Mouse (Mus musculus) midbrain, embryonic 13.5 days (tissue): ENCODE measurements around the gene Tgm3. TPM values are rescaled to one million over a fixed set of nuclear protein-coding genes. Genes with fewer than 3 reads are reported as not detected.

Experiments
- ATAC-seq: fragments of 200-750 bp; cut with Nextera tagmentation; 2 replicates; pipeline ENCODE4 v1.8.0; 2017; ENCODE audit warnings: mild to moderate bottlenecking, moderate TSS enrichment, moderate library complexity
- H3K27ac ChIP-seq: fragments of 300-500 bp; sonication (generic); 2 replicates; pipeline ENCODE4 v1.5.1; 2015; ENCODE audit warnings: inconsistent platforms, mild to moderate bottlenecking, moderate library complexity
- H3K27me3 ChIP-seq: fragments of 300-500 bp; sonication (generic); 2 replicates; pipeline ENCODE4 v1.6.1; 2015; ENCODE audit warnings: mild to moderate bottlenecking, inconsistent platforms
- H3K36me3 ChIP-seq: fragments of 300-500 bp; sonication (generic); 2 replicates; pipeline ENCODE4 v1.6.1; 2015; ENCODE audit warnings: mild to moderate bottlenecking, inconsistent platforms
- H3K4me1 ChIP-seq: fragments of 300-500 bp; sonication (generic); replicated peaks from 2 replicates; pipeline ENCODE4 v1.6.1; 2015; ENCODE audit warnings: inconsistent platforms
- H3K4me2 ChIP-seq: fragments of 300-500 bp; sonication (generic); replicated peaks from 2 replicates; pipeline ENCODE4 v1.6.1; 2015; ENCODE audit warnings: moderate library complexity, mild to moderate bottlenecking, inconsistent platforms
- H3K4me3 ChIP-seq: fragments of 300-500 bp; sonication (generic); replicated peaks from 2 replicates; pipeline ENCODE4 v1.5.1; 2015; ENCODE audit warnings: mild to moderate bottlenecking, inconsistent platforms
- H3K9ac ChIP-seq: fragments of 300-500 bp; sonication (generic); replicated peaks from 2 replicates; pipeline ENCODE4 v1.6.1; 2015; ENCODE audit warnings: mild to moderate bottlenecking, inconsistent platforms
- H3K9me3 ChIP-seq: fragments of 300-500 bp; sonication (generic); 2 replicates; pipeline ENCODE4 v1.6.1; 2016; ENCODE audit warnings: mild to moderate bottlenecking, inconsistent platforms
- WGBS: fragments of 180-500 bp; shearing (Covaris S2); methylation state at CpG from one replicate; pipeline ENCODE4 v1.1.7; 2015; 5-methylcytosine and 5-hydroxymethylcytosine counted together
- polyA plus RNA-seq: library from polyadenylated mRNA; unstranded; fragments of >200 nt; fragmentation: Nextera tagmentation; extraction: Ambion mirVana; gene quantifications from 2 replicates; pipeline ENCODE4 v1.2.1, GENCODE M21; 2015

The Tgm3 gene
- not detected in 2 replicates for polyA plus RNA-seq

DNA sequence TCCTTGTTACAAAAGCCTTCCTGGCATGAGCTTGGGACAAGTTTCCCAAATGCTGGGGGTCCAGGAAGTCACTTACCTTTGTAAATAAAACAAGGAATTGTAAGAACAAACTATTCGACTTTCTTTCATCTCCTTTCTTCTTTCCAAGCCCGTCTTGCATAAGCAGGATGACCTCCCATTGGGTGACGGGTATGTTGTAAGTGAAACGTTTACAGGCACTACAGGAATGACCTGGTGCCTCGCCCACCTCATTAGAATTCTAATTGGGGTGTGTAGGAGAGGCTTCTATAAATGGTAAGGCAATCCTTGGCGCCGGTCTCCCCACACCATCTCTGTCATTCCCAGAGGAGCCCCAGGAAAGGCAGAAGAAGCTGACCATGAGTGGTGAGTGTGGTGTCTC is at the start of gene Tgm3:
TSS of gene Tgm3 (plus strand) at position 324 of the 400 bp plus-strand sequence.
- Histone ChIP-seq H3K4me1 (no peaks in the 10 kb centered on the region), H3K27me3 (no peaks in the 10 kb centered on the region), H3K36me3 (no peaks in the 10 kb centered on the region), H3K4me2 (no peak within 1 kb of the TSS), H3K9ac (no peak within 1 kb of the TSS), H3K27ac (no peak within 1 kb of the TSS), H3K9me3 (no peaks in the 10 kb centered on the region), H3K4me3 (no peak within 1 kb of the TSS)
- no peak for ATAC-seq
- 48% methylated on average over 7 of the region's 7 CpGs for WGBS

DNA sequence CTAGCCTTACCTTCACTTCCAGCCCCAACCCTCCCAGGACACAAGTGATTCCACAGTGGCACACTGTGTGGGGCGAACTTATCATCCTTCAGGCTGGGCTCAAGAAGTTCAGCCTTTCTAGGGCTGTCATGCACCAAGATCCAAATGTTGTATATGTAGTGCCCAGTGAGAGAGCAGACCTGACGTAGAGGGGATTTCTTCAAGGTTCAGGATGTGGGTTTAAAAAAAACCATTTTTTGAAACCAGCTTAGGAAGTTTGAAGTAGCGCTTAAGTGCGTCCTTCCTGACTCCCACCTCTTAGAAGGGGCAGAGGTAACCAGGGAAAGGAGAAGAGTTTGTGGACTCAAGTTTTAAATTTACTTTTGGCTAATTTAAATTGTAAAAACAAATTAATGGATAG is 31.5 kb upstream of the Tgm3 start:
- no peak overlapping the region for H3K9ac ChIP-seq
- H3K9me3 ChIP-seq, result no peaks in the 10 kb centered on the region
- no peaks in the 10 kb centered on the region for H3K27me3 ChIP-seq
- no peak overlapping the region for H3K27ac ChIP-seq
- WGBS, result 93% methylated on average over 4 of the region's 4 CpGs
- no peaks in the 10 kb centered on the region for H3K4me1 ChIP-seq
- no peaks in the 10 kb centered on the region for H3K36me3 ChIP-seq
- ATAC-seq, result no peak
- H3K4me2 ChIP-seq, result no peak overlapping the region
- H3K4me3 ChIP-seq, result no peak overlapping the region

DNA sequence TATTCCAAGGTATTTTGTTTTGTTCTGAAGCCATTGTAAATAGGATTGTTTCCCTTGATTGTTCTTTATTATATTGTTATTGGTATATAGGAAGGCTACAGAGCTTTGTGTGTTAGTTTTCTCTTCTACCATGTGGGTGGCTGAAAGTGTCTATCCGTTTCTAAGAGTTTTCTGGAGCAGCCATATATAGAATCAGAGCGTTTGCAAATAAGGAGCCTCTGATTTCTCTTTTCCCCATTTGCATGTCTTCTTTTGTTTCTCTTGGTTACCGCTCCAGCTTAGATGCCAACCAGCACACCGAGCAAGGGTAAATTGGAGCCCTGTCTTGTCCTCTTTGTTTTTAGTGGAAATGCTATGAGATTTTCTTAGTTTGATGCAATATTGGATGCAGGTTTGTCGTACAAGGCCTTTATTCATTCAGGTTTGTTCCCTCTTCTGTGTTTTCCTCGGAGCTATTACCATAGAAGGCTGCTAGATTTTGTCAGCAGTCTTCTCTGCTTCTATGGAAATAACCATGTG is 24.6 kb upstream of the Tgm3 start:
- no peak for ATAC-seq
- Histone ChIP-seq H3K9ac (no peak overlapping the region), H3K27ac (no peak overlapping the region), H3K4me2 (no peak overlapping the region), H3K9me3 (no peaks in the 10 kb centered on the region), H3K36me3 (no peaks in the 10 kb centered on the region), H3K4me3 (no peak overlapping the region), H3K27me3 (no peaks in the 10 kb centered on the region), H3K4me1 (no peaks in the 10 kb centered on the region)
- 85% methylated on average over 6 of the region's 6 CpGs for WGBS

DNA sequence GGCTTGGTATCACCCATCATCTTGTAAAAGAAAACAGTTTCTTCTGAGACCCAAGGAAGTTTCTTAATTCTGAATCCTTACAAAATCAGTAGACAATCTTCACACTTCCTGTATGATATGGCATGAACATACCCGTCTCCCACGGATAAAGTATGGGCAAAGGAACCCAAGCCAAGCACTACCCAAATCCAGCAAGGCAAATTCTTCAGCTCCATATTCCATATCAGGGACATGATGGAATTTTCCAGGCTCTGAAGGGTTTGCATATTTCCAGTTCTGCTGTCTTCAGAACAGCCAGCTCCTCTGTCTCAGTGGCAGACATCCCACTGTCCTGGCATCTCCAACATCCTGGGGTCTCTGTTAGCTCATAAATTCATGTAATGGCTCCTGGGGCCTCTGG is 22.5 kb upstream of the Tgm3 start:
- Histone ChIP-seq H3K9me3 (no peaks in the 10 kb centered on the region), H3K27ac (no peak overlapping the region), H3K27me3 (no peaks in the 10 kb centered on the region), H3K36me3 (no peaks in the 10 kb centered on the region), H3K9ac (no peak overlapping the region), H3K4me1 (no peaks in the 10 kb centered on the region), H3K4me3 (no peak overlapping the region), H3K4me2 (no peak overlapping the region)
- 92% methylated on average over 2 of the region's 2 CpGs for WGBS
- no peak for ATAC-seq

DNA sequence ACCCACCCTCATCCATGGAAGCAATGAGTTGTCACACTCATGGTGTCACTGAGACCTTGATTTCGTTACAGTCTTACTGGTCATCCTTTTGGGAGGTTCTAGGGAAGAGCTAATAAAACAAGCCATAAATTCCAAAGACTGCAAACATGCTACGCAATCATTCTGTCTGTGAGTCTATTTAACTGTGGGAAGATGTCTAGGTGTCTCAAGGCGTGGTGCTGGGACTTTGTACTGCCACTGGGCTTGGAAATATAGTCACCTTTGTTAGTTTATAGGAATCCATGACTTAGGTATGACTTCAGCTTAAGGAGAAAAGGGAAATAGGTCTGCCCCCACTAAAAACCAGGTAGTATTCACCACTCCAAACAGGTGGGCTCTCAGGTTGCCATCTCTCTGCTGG is 17.7 kb upstream of the Tgm3 start:
- Histone ChIP-seq H3K9ac (no peak overlapping the region), H3K36me3 (no peaks in the 10 kb centered on the region), H3K4me2 (no peak overlapping the region), H3K9me3 (no peaks in the 10 kb centered on the region), H3K4me1 (no peaks in the 10 kb centered on the region), H3K27ac (no peak overlapping the region), H3K27me3 (no peaks in the 10 kb centered on the region), H3K4me3 (no peak overlapping the region)
- 81% methylated on average over 3 of the region's 3 CpGs for WGBS
- no peak for ATAC-seq

DNA sequence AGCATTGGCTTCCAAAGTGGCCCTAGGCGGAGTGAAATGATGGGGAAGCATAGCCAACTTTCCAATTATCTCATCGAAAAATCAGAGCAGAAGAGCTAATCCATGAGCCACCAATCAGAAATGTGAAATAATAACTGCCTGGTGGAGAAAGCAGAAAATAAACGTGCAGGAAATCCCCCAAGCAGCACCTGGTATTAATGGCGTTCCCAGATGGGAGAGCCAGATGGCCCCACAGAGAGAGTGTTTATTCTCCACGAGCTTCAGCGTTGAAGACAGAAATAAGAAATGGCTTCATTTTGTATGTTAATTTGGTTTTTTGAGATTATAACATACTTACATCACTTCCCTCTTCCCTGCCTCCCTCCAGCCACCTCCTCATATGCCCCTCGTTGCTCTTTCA is 13.7 kb upstream of the Tgm3 start:
- H3K4me1 ChIP-seq, result no peaks in the 10 kb centered on the region
- H3K9me3 ChIP-seq, result no peaks in the 10 kb centered on the region
- H3K27ac ChIP-seq, result no peak overlapping the region
- 78% methylated on average over 7 of the region's 7 CpGs for WGBS
- no peak overlapping the region for H3K4me3 ChIP-seq
- H3K9ac ChIP-seq, result no peak overlapping the region
- no peaks in the 10 kb centered on the region for H3K36me3 ChIP-seq
- H3K27me3 ChIP-seq, result no peaks in the 10 kb centered on the region
- no peak for ATAC-seq
- no peak overlapping the region for H3K4me2 ChIP-seq

DNA sequence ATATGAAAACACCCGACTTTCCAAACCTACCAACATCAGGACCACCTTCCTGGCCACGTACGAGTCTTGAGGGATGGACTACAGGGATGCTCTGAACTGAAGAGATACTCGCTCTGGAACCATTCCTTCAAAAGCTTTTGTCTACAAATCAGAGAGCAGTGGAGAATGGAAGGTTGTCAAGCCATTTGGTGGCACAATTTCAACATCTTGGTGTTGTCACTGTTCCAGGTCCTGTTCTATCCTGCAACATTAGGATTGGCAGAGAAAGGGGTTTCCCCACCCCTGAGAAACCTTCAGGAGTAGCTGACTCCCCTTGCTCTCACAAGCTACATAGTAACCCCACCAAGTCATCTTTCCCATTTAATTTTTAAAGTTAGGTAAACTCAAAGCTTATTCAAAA is 12.9 kb upstream of the Tgm3 start:
- no peaks in the 10 kb centered on the region for H3K9me3 ChIP-seq
- no peaks in the 10 kb centered on the region for H3K36me3 ChIP-seq
- WGBS, result 90% methylated on average over 4 of the region's 4 CpGs
- ATAC-seq, result no peak
- no peak overlapping the region for H3K27ac ChIP-seq
- H3K4me2 ChIP-seq, result no peak overlapping the region
- no peak overlapping the region for H3K9ac ChIP-seq
- no peaks in the 10 kb centered on the region for H3K4me1 ChIP-seq
- no peaks in the 10 kb centered on the region for H3K27me3 ChIP-seq
- H3K4me3 ChIP-seq, result no peak overlapping the region

DNA sequence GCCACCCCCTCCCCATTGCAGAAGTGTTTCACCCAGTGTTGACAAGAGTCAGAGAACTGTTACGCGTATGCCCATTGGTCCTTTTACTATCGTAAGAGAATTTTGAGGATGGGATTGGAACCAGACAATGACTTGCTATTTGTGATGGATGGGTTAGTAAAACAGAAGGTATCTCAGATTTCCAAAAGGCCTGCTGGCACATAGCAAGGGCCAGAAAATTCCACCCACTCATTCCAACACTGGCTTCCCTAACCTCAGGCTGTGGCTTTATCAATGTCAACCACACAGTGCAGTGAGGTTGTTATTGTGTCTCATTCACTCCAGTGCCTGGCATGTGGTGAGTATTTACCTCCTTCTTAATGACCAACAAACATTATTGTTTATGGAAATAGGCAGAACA is 11.5 kb upstream of the Tgm3 start:
- ATAC-seq, result no peak
- H3K27ac ChIP-seq, result no peak overlapping the region
- no peaks in the 10 kb centered on the region for H3K36me3 ChIP-seq
- WGBS, result 96% methylated on average over 3 of the region's 3 CpGs
- no peaks in the 10 kb centered on the region for H3K4me1 ChIP-seq
- no peaks in the 10 kb centered on the region for H3K27me3 ChIP-seq
- no peaks in the 10 kb centered on the region for H3K9me3 ChIP-seq
- no peak overlapping the region for H3K4me3 ChIP-seq
- no peak overlapping the region for H3K9ac ChIP-seq
- H3K4me2 ChIP-seq, result no peak overlapping the region

DNA sequence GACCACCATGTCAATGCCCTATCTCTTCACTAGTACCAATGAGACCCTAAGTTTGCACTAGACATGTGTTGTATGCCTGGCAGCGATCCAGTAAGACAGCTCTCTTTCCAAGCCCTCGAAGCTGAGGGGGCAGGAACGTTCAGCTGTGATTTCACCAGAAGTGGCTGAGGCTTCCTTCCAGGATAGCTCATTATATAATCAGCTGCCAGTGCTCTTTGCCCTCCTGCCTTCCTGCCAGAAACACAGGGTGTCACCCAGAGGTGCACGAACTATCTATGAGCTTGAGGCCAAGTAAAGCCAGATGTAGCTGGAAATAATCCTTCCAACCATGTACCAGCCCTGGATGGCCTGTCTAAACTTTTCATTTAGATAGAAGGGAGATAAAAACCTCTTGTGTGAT is 8.1 kb upstream of the Tgm3 start:
- no peak for ATAC-seq
- Histone ChIP-seq H3K27ac (no peak overlapping the region), H3K4me1 (no peaks in the 10 kb centered on the region), H3K9ac (no peak overlapping the region), H3K4me3 (no peak overlapping the region), H3K27me3 (no peaks in the 10 kb centered on the region), H3K9me3 (no peaks in the 10 kb centered on the region), H3K4me2 (no peak overlapping the region), H3K36me3 (no peaks in the 10 kb centered on the region)
- 91% methylated on average over 4 of the region's 4 CpGs for WGBS

DNA sequence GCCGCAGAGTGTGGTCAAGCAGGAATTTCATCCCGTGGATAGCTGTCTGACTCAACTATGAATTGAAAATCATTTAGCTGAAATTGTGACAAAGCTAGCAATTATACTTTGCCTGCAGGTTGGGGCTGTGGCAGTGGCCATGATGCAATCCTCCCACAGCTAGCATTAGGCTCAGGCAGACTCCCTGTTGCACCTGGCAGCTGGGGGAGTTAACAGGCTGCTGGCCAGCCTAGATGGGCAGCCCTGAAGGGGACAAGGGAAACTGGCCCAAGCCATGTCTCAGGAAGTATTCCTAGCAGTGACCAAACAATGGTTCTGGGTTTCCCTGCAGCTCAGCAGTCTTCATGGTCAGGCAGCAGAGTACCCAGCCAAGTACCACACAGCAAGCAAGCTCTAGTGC is 2.8 kb upstream of the Tgm3 start:
- H3K9ac ChIP-seq, result no peak overlapping the region
- 93% methylated on average over 2 of the region's 2 CpGs for WGBS
- H3K27ac ChIP-seq, result no peak overlapping the region
- no peaks in the 10 kb centered on the region for H3K9me3 ChIP-seq
- no peak overlapping the region for H3K4me2 ChIP-seq
- H3K27me3 ChIP-seq, result no peaks in the 10 kb centered on the region
- H3K4me3 ChIP-seq, result no peak overlapping the region
- no peaks in the 10 kb centered on the region for H3K36me3 ChIP-seq
- no peaks in the 10 kb centered on the region for H3K4me1 ChIP-seq
- no peak for ATAC-seq

DNA sequence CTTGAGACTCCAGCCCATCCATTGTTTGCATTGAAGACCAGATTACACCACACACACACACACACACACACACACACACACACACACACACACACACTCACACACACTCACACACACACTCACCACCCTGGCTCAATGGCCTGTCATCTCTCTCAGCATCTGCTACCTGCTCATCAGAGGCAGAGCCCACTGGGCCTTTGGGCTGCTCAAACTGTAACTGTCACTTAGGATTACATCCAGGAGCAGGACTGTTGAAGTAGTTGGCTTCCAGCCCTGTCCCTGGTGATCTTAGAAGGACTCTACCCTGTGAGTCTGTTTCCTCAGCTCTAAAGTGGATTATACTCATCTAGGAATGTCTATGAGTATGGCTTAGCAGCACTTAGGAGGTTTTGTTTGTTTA is 1.5 kb downstream of the Tgm3 start:
- Histone ChIP-seq H3K27ac (no peak overlapping the region), H3K9me3 (no peaks in the 10 kb centered on the region)
- no peak for ATAC-seq

DNA sequence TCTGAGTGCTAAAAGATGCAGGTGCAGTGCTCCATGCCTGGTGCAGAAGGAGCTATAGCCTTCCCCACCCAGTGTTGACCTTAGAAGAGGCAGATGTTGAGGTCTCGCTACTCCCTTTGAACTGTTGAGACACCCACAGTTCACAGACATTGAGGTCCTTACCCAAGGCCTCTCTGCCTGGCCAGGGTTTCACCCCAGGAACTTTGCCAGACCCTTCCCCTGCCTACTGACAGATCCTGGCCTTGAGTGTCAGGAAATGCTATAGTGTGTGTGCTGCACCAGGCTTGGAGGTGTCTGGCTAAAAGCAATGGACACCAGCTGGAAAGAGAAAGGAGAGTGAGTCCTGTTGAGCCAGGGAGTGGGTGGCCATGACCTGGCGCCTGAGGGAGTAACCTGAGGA is 3.0 kb downstream of the Tgm3 start:
- no peak overlapping the region for H3K27ac ChIP-seq
- no peaks in the 10 kb centered on the region for H3K27me3 ChIP-seq
- 0 out of 2 replicates have a peak, but pooled peaks cover 2% of the 10 kb centered on the region for H3K4me1 ChIP-seq
- no peaks in the 10 kb centered on the region for H3K36me3 ChIP-seq
- H3K4me2 ChIP-seq, result no peak overlapping the region
- H3K4me3 ChIP-seq, result no peak overlapping the region
- no peak overlapping the region for H3K9ac ChIP-seq
- WGBS, result 96% methylated on average over 2 of the region's 2 CpGs
- no peaks in the 10 kb centered on the region for H3K9me3 ChIP-seq
- ATAC-seq, result no peak

More for the DNA sequence above, 1.5 kb downstream of the Tgm3 start:
- Histone ChIP-seq H3K4me1 (0 out of 2 replicates have a peak, but pooled peaks cover 2% of the 10 kb centered on the region), H3K4me3 (no peak overlapping the region), H3K27me3 (no peaks in the 10 kb centered on the region), H3K9ac (no peak overlapping the region), H3K4me2 (no peak overlapping the region), H3K36me3 (no peaks in the 10 kb centered on the region)

DNA sequence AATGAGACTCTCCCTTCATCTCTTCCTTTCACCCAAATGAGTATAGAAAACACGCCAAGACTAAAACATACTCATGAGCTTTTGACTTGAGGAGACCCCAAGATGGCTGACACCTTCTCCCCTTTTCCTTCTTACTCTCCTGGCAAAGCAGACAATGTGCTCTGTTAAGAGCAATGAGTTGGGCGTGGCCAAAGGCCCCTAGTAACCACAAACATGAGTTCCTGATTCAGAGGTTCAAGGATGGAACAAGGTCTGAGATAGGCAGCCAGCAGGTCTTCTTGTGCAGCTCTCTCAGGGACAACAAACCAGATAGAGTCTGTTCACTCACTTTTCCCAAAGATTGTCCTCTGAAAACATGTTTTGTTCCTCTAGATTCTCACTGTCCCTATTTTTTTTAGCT is 5.9 kb downstream of the Tgm3 start:
- 85% methylated on average over 2 of the region's 2 CpGs for WGBS
- Histone ChIP-seq H3K9ac (no peak overlapping the region), H3K27ac (no peak overlapping the region), H3K4me2 (no peak overlapping the region), H3K27me3 (no peaks in the 10 kb centered on the region), H3K9me3 (no peaks in the 10 kb centered on the region), H3K4me1 (0 out of 2 replicates have a peak, but pooled peaks cover 2% of the 10 kb centered on the region), H3K4me3 (no peak overlapping the region), H3K36me3 (no peaks in the 10 kb centered on the region)
- ATAC-seq, result no peak
